Mouse (Mus musculus) lung, adult 18-20 months (tissue): ENCODE measurements around the gene Nr6a1.
A peak's percentile ranks its signal among the peaks of the same experiment; 100 is the strongest.

Experiments used
- DNase-seq, 2 experiments: peaks; one replicate each; pipeline ENCODE4 v3.0.0; 2022; ENCODE audit warnings: mixed read lengths in 2 of 2

Nr6a1 gene

GRCm38 (mm10) chr2:38779939-38780338, 147.5 kb downstream of the Nr6a1 start:
- no peak for DNase-seq

- no peak for DNase-seq
Measured at GRCm38 (mm10) chr2:38777326-38777725, 150.2 kb downstream of the Nr6a1 start.

GRCm38 (mm10) chr2:38774936-38775335, 152.6 kb downstream of the Nr6a1 start:
- no peak for DNase-seq

- DNase-seq = peak in 1 of 2 experiments; percentile 10
Measured at GRCm38 (mm10) chr2:38771478-38771797, 156.1 kb downstream of the Nr6a1 start.

DNA sequence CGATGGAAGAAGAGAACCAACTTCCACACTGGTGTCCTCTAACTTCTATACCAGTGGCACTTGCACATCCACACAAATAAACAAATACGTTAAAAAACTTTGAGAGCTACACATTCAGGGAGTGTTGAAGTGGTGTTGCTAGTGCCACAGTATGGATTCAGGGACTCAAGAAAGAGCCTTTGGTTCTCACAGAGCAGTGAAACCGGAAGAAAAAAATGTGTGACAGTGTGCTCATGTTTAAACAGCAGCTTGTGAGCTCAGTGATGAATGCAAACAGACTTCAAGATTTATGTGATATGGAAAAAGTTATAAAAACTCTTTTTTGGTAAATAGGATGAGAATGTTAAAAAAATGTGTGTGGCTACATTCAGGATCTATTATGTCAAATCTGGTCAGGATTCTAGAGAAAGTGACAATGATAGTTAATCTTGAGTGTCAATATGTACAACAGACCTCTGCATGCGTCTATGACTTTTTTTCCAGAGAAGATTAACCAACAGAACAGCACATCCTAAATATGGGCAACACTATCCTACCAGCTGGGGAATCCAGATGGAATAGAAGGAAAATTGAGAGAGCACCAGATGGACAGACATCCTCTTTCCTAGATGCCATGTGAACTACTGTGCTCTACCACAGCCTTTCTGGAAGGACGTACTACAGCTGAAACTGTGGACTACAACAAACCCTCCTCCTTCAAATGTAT, 156.6 kb downstream of the Nr6a1 start:
- DNase-seq = no peak

DNA sequence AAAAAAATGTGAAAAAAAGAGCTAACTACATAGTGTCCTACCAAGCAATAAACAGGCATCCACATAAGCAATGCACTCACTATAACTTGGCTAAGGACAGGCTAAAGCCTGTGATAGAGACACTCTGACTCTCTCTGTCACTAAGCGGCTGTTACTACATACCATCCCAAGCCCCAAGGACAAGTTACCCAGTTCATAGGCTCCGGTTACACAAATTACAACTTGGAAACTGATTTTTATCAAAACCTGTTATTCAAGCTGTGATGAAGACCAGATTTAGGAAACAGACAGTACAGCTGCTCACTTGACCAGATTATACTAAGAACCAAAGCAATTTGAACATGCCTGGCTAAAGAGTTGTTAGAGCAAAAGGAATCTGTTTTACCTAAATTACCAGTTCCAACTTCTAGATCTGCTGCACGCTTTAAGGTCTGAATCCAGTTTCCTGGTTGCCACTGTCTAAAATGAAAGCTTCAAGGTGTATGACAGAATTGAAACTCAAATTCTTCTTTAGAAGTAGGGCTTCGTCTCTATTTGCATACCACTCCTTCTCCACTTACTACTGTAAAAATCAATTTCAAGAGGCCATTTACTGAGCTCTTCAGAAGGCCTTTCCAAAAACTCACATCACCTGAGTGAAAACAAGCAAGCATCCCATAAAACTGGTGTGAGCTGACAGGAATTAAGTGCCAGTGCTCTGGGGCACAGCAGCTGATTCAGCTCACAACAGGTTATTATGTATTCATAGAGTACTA, 160.1 kb downstream of the Nr6a1 start:
- DNase-seq = no peak

GRCm38 (mm10) chr2:38739847-38740246, 187.6 kb downstream of the Nr6a1 start:
- DNase-seq = no peak

DNA sequence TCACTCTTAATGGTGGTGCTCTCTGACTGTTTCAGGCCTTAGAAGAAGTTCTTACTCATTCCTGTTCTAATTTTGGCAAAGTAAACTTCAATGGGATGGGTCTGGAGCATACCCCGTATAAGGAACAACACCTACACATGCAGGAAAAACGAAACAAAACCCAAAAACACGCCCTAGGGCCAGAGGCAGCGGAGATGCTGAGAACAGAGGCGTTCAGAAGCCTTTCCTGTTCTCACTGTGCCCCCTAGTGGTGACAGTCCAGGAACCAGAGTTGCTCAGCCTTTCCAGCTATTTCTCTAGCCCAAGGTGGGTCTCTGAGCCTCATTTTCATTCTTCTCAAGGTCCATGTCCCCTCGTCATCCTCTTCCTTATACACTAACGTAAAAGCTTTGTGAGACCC, 188.1 kb downstream of the Nr6a1 start:
- peak; percentile 24 to 58 for DNase-seq

DNA sequence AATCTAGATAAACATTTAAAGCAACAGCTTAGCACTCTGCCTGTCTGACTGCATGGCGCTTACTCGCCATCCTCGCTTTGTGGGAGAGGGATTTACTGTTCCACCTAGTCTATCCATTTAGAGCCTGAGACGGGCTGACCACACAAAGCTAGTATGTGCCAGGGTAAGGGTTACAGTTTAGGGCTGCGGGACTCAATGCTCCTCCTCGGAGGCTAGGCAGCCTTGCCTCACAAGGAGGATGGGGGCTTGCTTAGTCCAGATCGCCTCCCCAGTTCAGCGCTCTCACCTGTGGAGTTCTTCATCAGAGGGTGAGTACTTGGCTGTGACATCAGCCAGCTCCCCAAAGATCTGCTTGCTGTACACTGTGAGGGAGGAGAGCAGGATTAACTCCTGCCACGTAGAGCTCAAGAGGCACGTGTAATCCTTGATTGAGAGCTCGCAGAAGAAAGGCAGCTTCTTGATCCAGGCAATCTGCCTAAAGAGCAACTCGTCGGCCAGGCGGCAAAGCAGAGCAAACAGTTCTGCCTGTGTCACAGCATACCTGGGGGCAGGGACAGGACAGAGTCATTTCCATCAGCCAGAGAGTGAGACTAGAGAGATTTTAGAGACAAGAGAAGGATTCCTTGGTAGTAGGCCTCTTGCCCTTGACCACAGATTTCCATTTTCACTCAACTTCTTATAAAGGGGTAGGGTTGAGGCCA, 188.7 kb downstream of the Nr6a1 start:
- no peak for DNase-seq

DNA sequence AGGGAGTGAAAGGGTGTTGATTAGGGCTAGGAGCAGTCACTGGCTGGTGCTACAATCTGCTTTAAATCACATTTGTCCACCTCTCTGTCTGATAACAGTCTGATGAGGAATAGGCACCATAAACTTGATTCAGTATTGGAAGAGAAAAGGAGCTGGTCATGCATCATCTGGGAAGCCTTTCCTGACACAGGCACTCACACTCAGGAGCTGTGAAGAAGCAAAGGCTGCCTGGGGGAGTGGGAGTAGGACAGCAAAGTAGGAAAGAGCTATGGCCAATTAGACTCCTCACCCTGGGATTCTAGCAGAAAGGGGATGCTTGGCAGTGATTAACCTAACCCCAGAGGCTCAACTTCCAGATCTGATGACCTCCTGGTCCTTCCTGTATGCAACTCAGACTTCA, 191.7 kb downstream of the Nr6a1 start:
- DNase-seq = no peak

GRCm38 (mm10) chr2:38734721-38735120, 192.8 kb downstream of the Nr6a1 start:
- no peak for DNase-seq

GRCm38 (mm10) chr2:38730331-38730827, 197.1 kb downstream of the Nr6a1 start:
- no peak for DNase-seq

DNA sequence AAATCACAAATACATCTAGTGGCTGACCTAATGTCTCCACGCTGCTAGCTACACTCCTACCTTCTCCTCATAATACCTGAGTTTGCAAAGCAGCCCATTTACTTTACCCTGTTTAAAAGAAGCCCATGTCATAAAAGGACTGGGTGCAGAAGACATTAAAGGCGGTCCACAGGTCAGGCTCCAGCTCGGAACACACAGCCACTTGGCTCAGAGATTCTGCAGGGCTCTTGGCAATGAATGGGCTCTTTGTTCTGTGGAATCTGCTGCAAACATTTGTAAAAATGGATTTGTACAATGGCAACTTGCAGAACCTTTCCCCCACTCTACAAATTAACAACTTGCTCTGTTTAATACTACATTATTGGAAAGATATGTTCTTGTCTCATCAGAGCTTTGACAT, 202.1 kb downstream of the Nr6a1 start:
- DNase-seq = no peak

GRCm38 (mm10) chr2:38723378-38723777, 204.1 kb downstream of the Nr6a1 start:
- no peak for DNase-seq

DNA sequence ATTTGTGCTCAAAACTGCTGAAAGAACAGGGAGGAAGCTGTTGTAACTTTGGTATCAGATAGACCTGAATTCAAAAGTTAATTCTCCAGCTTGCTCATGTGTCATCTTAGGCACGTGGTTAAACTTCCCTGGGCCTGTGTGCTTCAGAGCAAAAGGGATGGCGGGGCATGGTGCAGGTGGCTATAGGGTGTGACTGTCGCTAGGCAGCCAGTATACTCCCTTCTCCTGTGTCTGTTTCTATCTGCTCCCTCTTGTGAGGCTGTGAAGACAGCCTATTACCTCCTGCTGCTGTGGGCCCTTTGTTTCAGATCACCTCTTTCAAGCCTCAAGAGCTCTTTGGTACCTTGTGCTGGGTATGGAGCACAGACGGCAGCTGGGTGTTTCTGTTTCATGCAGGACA, 205.4 kb downstream of the Nr6a1 start:
- no peak for DNase-seq

DNA sequence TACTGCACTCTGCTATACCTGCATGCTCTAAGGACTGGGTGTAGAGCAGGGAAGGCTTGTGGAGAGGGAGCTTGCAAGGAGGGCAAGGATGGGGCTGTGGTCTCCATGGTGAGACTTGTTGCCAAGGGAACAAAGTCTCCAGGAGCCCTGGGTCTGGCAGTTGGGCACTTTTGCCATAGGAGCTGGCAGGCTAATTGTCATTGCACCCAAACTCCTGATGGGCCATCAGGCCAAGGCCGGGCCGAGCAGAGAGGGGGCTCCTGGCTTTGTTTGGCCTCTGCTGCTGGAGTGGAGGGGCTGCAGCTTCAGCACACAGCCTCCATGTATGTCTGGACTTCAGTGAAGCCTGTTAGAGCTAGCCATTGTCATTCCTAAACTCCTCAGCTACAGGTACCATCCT, 206.8 kb downstream of the Nr6a1 start:
- no peak for DNase-seq

DNA sequence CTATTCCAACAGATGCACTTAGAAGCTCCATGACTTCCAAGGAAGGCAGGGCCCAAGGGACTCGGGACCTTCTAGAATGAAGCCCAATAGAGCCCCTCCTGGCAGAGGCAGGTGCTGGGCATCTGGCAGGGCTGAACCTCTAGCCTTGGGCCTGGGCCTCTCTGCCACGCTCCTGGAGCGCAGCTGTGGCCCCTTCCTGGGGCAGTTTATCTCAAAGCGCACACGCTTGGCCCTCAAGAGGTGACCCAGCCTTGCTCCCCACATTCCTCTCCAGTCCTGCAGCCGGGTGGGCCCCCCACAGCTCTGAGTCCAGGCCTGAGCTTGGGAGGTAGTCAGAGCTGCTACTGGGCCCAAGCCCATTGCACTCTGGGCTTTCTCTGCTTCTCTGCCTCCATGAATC, 208.1 kb downstream of the Nr6a1 start:
- no peak for DNase-seq

- DNase-seq = no peak
Measured at GRCm38 (mm10) chr2:38718676-38719075, 208.8 kb downstream of the Nr6a1 start.

DNA sequence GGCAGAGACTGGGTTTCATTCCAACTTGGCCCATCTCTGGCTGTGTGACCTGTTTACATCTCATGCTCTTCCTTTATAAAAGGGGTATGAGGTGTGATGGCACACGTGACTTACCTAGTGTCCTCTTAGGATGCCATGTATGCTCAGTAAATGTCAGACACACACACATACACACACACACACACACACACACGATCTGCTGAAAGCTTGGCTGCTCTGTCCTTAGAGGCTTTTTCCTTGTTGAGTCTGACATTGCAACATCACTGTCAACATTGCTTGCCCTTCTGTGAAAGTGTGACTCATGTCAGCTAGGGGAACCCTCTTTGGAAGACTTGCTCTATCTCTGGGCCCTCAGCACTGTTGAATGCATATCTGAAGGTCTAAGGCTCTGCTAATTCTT, 210.1 kb downstream of the Nr6a1 start:
- no peak for DNase-seq

- DNase-seq = no peak
Measured at GRCm38 (mm10) chr2:38714324-38714723, 213.2 kb downstream of the Nr6a1 start, which contains the start of gene Nr5a1. Gene Nr5a1 (minus strand): TSS chr2:38714542.

DNA sequence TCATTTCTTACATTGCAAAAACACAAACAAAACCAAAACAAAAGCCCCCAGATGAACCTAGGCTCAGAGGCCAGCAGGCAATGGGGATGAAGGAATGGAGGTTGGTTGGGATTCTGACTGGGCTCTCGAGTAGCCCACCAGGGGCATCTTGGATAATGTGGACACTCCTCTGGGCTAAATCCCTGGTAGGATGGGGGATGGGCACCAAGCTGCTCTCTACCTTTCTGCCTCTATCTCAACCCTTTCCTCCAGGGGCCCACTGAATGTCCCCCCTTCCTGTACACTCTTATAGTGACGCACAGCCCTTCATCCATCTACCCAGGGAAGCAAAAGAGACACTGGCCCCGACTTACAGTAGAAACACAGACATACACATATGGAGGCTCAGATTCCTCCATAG, 213.9 kb downstream of the Nr6a1 start:
- DNase-seq = no peak

DNA sequence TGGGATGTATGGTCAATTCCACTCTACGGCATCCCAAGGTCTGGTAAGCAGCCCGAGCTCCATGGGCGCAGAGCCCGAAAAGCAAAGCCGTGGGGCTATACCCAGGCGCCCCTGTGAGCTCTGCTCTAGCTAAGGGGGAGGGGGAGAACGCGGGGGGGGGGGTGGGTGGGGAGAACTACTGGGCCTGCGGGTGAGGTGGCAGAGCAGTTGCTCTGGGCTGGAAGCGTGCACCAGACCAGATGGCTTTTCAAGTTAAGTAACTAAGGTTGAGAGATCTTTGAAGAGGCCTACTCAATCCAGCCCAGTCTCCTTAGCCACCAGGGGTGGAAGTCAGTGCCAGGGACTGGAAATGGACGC, 214.7 kb downstream of the Nr6a1 start:
- DNase-seq = no peak

DNA sequence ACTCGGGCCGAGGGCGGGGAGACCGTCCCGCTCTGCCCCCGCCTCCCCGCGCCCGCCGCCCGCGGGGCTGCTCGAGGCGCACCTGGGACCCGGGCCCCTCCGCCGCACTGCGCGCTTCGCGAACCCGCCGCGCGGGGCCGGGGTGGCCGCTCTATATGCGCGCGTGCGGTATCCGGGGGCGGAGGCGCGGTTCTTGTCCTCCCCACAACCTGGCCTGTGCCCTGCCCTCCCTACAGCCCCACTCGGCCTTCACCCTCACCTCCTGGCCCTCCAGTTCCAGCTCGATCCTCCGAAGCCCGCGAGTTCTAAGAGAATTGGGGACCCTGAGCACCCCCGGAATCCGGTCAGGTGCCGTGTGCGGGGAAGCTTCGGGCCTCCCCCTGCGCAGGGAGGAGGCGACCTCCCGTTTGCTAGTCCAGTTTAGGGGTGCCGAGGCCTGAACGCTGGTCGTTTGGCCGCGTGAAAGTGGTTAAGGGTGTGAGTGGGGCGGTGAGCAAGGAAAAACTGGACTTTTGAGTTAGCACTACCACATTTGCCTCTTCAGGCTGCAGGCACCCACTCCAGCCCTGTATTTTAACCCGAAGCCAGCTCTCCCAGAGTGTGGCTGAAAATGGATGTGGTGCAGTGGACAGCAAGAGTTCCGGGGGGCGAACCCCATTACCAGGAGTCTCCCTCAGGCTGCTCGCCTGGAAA, 215.3 kb downstream of the Nr6a1 start:
- no peak for DNase-seq
